In genomic region chr11:22792149-22792548, GRCm38 (mm10) we compare ENCODE assay signal across 22 mouse cellular contexts.
DNase-seq lines count a peak whose midpoint lies in the region; ATAC-seq and TF ChIP-seq lines count a peak whose summit lies in the region.
"Had no signal": no experiment of that assay in that cellular context is flagged by ENCODE, and none has a peak within 500 bp of the region (broad histone marks: within the 10 kb centered on the region; RNA-seq: fewer than 3 reads in every experiment).

No protein-coding gene starts in this region.

- no peak overlapping the region for H3K4me2 ChIP-seq in CH12.LX (ENCODE audit: insufficient read depth, low read depth, poor library complexity, severe bottlenecking)
- H3K4me2 ChIP-seq in midbrain, embryonic 14.5 days (ENCODE audit: low read length), result no peak overlapping the region
- H3K4me2 ChIP-seq: embryonic facial prominence, embryonic 12.5 days; forebrain, embryonic 13.5 days; forebrain, embryonic 15.5 days had no signal

- H3K27ac ChIP-seq in CH12.LX (ENCODE audit: insufficient read depth, low read depth), result no peak overlapping the region
- no peak overlapping the region for H3K27ac ChIP-seq in midbrain, embryonic 14.5 days (replicated peaks; ENCODE audit: low read depth, low read length)
- H3K27ac ChIP-seq: embryonic facial prominence, embryonic 10.5 days; embryonic facial prominence, embryonic 12.5 days; forebrain, embryonic 13.5 days; forebrain, embryonic 15.5 days had no signal

- TF ChIP-seq EP300 in CH12.LX (IDR thresholded peaks at IDR 0.05; ENCODE audit: low read length), result no peak

- TF ChIP-seq RAD21 in CH12.LX (IDR thresholded peaks at IDR 0.05; ENCODE audit: low read depth, low read length), result no peak

- peaks cover 3 to 19% of the 10 kb centered on the region in 2 experiments for H3K36me3 ChIP-seq in CH12.LX (replicated peaks in 1 of 2; ENCODE audit: control insufficient read depth in 1 of 2, insufficient read depth in 1 of 2, low read length in 1 of 2)
- no peaks in the 10 kb centered on the region for H3K36me3 ChIP-seq in midbrain, embryonic 14.5 days (ENCODE audit: control insufficient read depth, insufficient read depth, low read length)
- H3K36me3 ChIP-seq: embryonic facial prominence, embryonic 10.5 days; embryonic facial prominence, embryonic 12.5 days; forebrain, embryonic 15.5 days had no signal

- in situ Hi-C loops in CH12.LX (cut with MboI; ENCODE audit: low pct_ligation_motif_present, low pct_unique_long_range_greater_than_20kb, low sequenced_read_pairs), result no loop called here

- 93% methylated on average over 1 of the region's 1 CpGs for WGBS in midbrain, embryonic 14.5 days

- dilution Hi-C loops in CH12.LX (cut with MboI; ENCODE audit: extremely low pct_ligation_motif_present, extremely low pct_unique_long_range_greater_than_20kb, low sequenced_read_pairs), result no loop called here

- peaks cover 2% of the 10 kb centered on the region for H3K9me3 ChIP-seq in CH12.LX (replicated peaks; ENCODE audit: low read length)
- H3K9me3 ChIP-seq in midbrain, embryonic 14.5 days (ENCODE audit: control insufficient read depth, low read length), result no peaks in the 10 kb centered on the region
- H3K9me3 ChIP-seq: embryonic facial prominence, embryonic 10.5 days; embryonic facial prominence, embryonic 12.5 days; forebrain, embryonic 13.5 days; forebrain, embryonic 15.5 days; G1E had no signal

- no peaks in the 10 kb centered on the region for H3K27me3 ChIP-seq in CH12.LX (replicated peaks)
- H3K27me3 ChIP-seq in midbrain, embryonic 14.5 days (ENCODE audit: control insufficient read depth, insufficient read depth, low read length), result no peaks in the 10 kb centered on the region
- H3K27me3 ChIP-seq: embryonic facial prominence, embryonic 12.5 days; forebrain, embryonic 13.5 days; forebrain, embryonic 15.5 days had no signal

- H3K4me3 ChIP-seq in CH12.LX (replicated peaks in 1 of 3; ENCODE audit: low read depth in 2 of 3, low read length in 2 of 3, poor library complexity in 1 of 3), result no peak overlapping the region
- H3K4me3 ChIP-seq in midbrain, embryonic 14.5 days (replicated peaks; ENCODE audit: low read depth, low read length), result no peak overlapping the region
- H3K4me3 ChIP-seq: embryonic facial prominence, embryonic 10.5 days; embryonic facial prominence, embryonic 12.5 days; forebrain, embryonic 13.5 days; forebrain, embryonic 15.5 days had no signal

- no peak for TF ChIP-seq CTCF in CH12.LX (conservative IDR thresholded peaks at IDR 0.05 in 1 of 2, IDR thresholded peaks at IDR 0.05 in 1 of 2; ENCODE audit: low read depth in 2 of 2, low read length in 2 of 2)

- no peaks in the 10 kb centered on the region for H3K79me2 ChIP-seq in CH12.LX (replicated peaks; ENCODE audit: control insufficient read depth, extremely low read depth, insufficient read depth, poor library complexity, severe bottlenecking)

- peak; percentile 16 for DNase-seq in adrenal gland, adult 2 months
- no peak for DNase-seq in adrenal gland, postnatal 10 days
- DNase-seq in CH12.LX (ENCODE audit: extremely low read depth) (no peak), ES-CJ7 (ENCODE audit: low read depth, low spot score) (peak; percentile 47)
- peak; percentile 33 for DNase-seq in Muller cell, postnatal 12 days (ENCODE audit: inconsistent ontology term)
- DNase-seq in lung, postnatal 4 days, result no peak
- no peak for DNase-seq in midbrain, embryonic 14.5 days
- DNase-seq: adrenal gland, adult 8-10 months; adrenal gland, postnatal 25 days; B cell, adult 2 months; cerebellum, adult 11 months; cerebellum, adult 18-20 months; cerebellum, adult 9-10 months; cerebellum, postnatal 10 days; cerebellum, postnatal 25 days; forebrain, postnatal 0 days had no signal

- no peak for TF ChIP-seq POLR2A in CH12.LX (IDR thresholded peaks at IDR 0.05; ENCODE audit: low read depth, low read length)

- H3K9ac ChIP-seq in CH12.LX (ENCODE audit: insufficient read depth, low read depth), result no peak overlapping the region
- H3K9ac ChIP-seq in midbrain, embryonic 14.5 days (replicated peaks; ENCODE audit: low read length), result no peak overlapping the region
- H3K9ac ChIP-seq: embryonic facial prominence, embryonic 12.5 days; forebrain, embryonic 13.5 days; forebrain, embryonic 15.5 days; forebrain, postnatal 0 days had no signal

- ATAC-seq in midbrain, embryonic 14.5 days (ENCODE audit: low FRiP score, low TSS enrichment), result no peak
- ATAC-seq: CD4-positive, CD25-positive, alpha-beta regulatory T cell, adult 4 months; forebrain, embryonic 13.5 days; forebrain, embryonic 15.5 days; forebrain, postnatal 0 days had no signal

- H3K4me1 ChIP-seq in CH12.LX (ENCODE audit: control insufficient read depth in 1 of 2, insufficient read depth in 2 of 2), result peaks cover 29 to 47% of the 10 kb centered on the region in 2 experiments
- H3K4me1 ChIP-seq in midbrain, embryonic 14.5 days (ENCODE audit: control insufficient read depth, insufficient read depth, low read length), result no peaks in the 10 kb centered on the region
- H3K4me1 ChIP-seq: embryonic facial prominence, embryonic 10.5 days; embryonic facial prominence, embryonic 12.5 days; forebrain, embryonic 13.5 days; forebrain, embryonic 15.5 days had no signal

TF ChIP-seq in CH12.LX, 34 proteins besides CTCF, POLR2A, EP300 and RAD21:
- TF ChIP-seq JUND (conservative IDR thresholded peaks at IDR 0.05; ENCODE audit: low read depth, low read length), result no peak
- peak; percentile 76 for TF ChIP-seq MAFK (IDR thresholded peaks at IDR 0.05; ENCODE audit: insufficient replicate concordance, low read length)

Comparison
In these comparisons a context has a peak if more than half of its experiments do, and no peak if none do; other contexts are left out.
1. DNase-seq: peak in adrenal gland, adult 2 months (single experiment), ES-CJ7 (single experiment) and Muller cell, postnatal 12 days (single experiment); none in adrenal gland, postnatal 10 days (single experiment), CH12.LX (single experiment), lung, postnatal 4 days (0 of 2) and midbrain, embryonic 14.5 days (single experiment).